Mouse (Mus musculus) CH12.LX (cell line): ENCODE results near the gene Adcy4.

ENCODE experiments used
- CTCF ChIP-seq, 2 experiments: IDR thresholded peaks in 1 of 2; conservative IDR thresholded peaks in 1 of 2; 2 replicates each; pipeline ENCODE4 v1.5.1; 2011 to 2012; ENCODE audit warnings: low read depth in 2 of 2, low read length in 2 of 2, improper control_type of control experiment in 1 of 2, inconsistent platforms in 1 of 2, mild to moderate bottlenecking in 1 of 2, moderate library complexity in 1 of 2
- ELF1 ChIP-seq: IDR thresholded peaks from 2 replicates; pipeline ENCODE4 v1.6.1; 2014; ENCODE audit warnings: low read depth, mild to moderate bottlenecking, inconsistent platforms, low read length, improper control_type of control experiment
- ETS1 ChIP-seq: conservative IDR thresholded peaks from 2 replicates; pipeline ENCODE4 v1.6.1; 2012; ENCODE audit warnings: low read depth, mild to moderate bottlenecking, inconsistent platforms, low read length, improper control_type of control experiment, moderate library complexity
- KAT2A ChIP-seq: IDR thresholded peaks from 2 replicates; pipeline ENCODE4 v1.6.1; 2012; ENCODE audit warnings: low read length, improper control_type of control experiment, inconsistent platforms; ENCODE audit not compliant: insufficient replicate concordance
- POLR2A ChIP-seq: IDR thresholded peaks from 2 replicates; pipeline ENCODE4 v1.6.1; 2011; ENCODE audit warnings: low read depth, mild to moderate bottlenecking, improper control_type of control experiment, low read length
- SMC3 ChIP-seq: IDR thresholded peaks from 2 replicates; pipeline ENCODE4 v1.6.1; 2011; ENCODE audit warnings: low read depth, low read length, improper control_type of control experiment

DNA sequence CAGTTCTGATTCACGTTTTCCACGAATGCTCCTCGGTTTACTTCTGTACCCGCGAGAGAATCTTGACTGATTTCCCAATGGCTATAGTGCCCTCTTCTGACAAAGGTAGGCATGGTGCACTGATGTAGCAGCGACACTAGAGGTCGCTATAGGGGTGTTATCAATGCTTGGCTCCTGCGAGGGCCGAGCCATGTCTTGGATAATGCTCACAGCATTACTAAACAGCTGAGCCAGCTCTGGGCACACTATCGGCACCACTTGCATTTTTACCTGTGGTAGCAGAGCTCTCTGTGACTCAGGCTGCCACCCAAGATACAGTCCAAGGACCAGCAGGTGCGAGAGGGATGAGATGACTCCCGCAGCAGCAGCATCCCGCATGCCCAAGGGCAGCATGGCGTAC is 2.6 kb downstream of the Adcy4 start:
- TF ChIP-seq CTCF (conservative IDR thresholded peaks at IDR 0.05 in 1 of 2, IDR thresholded peaks at IDR 0.05 in 1 of 2; ENCODE audit: low read depth in 2 of 2, low read length in 2 of 2) (peak; percentile 97 to 100), KAT2A (no peak), ETS1 (no peak), POLR2A (no peak), ELF1 (peak; percentile 42; the same call in 1 of the 2 replicates), SMC3 (peak; percentile 83)
